Comparison of ENCODE assay signal across 7 mouse cellular contexts in the genomic region with DNA sequence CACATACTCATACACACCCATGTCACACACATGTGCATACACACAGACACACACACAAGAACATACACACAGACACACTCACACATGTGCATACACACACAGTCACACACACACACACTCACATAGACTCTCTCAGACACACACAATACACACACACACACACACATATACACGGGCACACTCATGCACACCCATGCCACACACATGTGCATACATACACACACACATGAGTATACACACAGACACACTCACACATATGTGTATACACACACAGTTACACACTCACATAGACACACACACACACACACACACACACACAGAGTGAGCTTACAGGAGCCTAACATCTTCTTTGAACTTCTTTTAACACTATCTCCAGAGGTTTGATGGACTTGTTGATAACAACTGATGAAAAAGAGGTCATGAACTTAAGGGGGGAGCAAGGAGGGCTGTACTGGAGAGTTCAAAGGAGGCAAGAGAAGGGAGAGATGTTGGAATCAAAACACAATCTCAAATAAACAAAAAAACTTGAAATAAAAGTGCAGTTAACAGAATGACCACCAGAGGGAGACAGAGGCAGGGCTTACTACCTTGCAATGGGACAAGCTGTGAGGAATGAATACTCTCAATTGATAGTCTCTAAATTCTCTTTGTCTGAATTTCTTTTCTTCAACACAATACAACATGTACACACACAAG. TPM values are rescaled to one million over a fixed set of nuclear protein-coding genes. Genes with fewer than 3 reads are reported as not detected.
DNase-seq lines count a peak whose midpoint lies in the region; ATAC-seq and TF ChIP-seq lines count a peak whose summit lies in the region.

No protein-coding gene starts in this region.

- TF ChIP-seq CTCF in lung, adult 2 months (IDR thresholded peaks at IDR 0.05; ENCODE audit: insufficient read depth, low read length), result peak; percentile 41; the same call in 1 of the 2 replicates

- 81% methylated on average over 1 of the region's 1 CpGs for WGBS in lung, adult 2 months
- WGBS in limb, embryonic 12.5 days, result 94% methylated on average over 1 of the region's 1 CpGs
- 95% methylated on average over 1 of the region's 1 CpGs for WGBS in neural tube, embryonic 14.5 days

- no peaks in the 10 kb centered on the region for H3K27me3 ChIP-seq in limb, embryonic 12.5 days
- H3K27me3 ChIP-seq in neural tube, embryonic 14.5 days (ENCODE audit: control insufficient read depth, insufficient read depth, low read length), result no peaks in the 10 kb centered on the region

- no peaks in the 10 kb centered on the region for H3K4me1 ChIP-seq in lung, adult 2 months (ENCODE audit: control insufficient read depth, insufficient read depth, low read length)
- H3K4me1 ChIP-seq in limb, embryonic 12.5 days (replicated peaks), result no peaks in the 10 kb centered on the region
- H3K4me1 ChIP-seq in neural tube, embryonic 14.5 days (ENCODE audit: control insufficient read depth, insufficient read depth, low read length), result no peaks in the 10 kb centered on the region; the same call in 1 of the 2 replicates

- DNase-seq in lung, adult 2 months, result no peak
- no peak for DNase-seq in lung, postnatal 4 days
- DNase-seq in R1 (ENCODE audit: low read depth, low spot score), result peak; percentile 49
- DNase-seq in embryo, embryonic 11 days, result peak; percentile 66
- DNase-seq in yolk sac, embryonic 10.5 days (ENCODE audit: low spot score), result no peak

- no peak overlapping the region for H3K4me2 ChIP-seq in limb, embryonic 12.5 days
- H3K4me2 ChIP-seq in neural tube, embryonic 14.5 days (ENCODE audit: low read depth, low read length), result no peak overlapping the region

- H3K9ac ChIP-seq in limb, embryonic 12.5 days (replicated peaks), result no peak overlapping the region
- no peak overlapping the region for H3K9ac ChIP-seq in neural tube, embryonic 14.5 days (replicated peaks; ENCODE audit: low read depth, low read length)

- no peak overlapping the region for H3K4me3 ChIP-seq in lung, adult 2 months (replicated peaks; ENCODE audit: extremely low read depth, low read depth, low read length)
- no peak overlapping the region for H3K4me3 ChIP-seq in limb, embryonic 12.5 days (replicated peaks)
- no peak overlapping the region for H3K4me3 ChIP-seq in neural tube, embryonic 14.5 days (ENCODE audit: low read depth, low read length)

- ATAC-seq in limb, embryonic 12.5 days (ENCODE audit: insufficient number of reproducible peaks, insufficient read depth, low FRiP score, low TSS enrichment, low read depth), result peak; percentile 33; the same call in 1 of the 2 replicates
- ATAC-seq in neural tube, embryonic 14.5 days (ENCODE audit: low read depth), result peak; percentile 44

- H3K9me3 ChIP-seq in limb, embryonic 12.5 days, result 0 out of 2 replicates have a peak, but pooled peaks cover 10% of the 10 kb centered on the region
- H3K9me3 ChIP-seq in neural tube, embryonic 14.5 days (ENCODE audit: control insufficient read depth, low read length), result no peaks in the 10 kb centered on the region

- no peak for TF ChIP-seq POLR2A in lung, adult 2 months (IDR thresholded peaks at IDR 0.05; ENCODE audit: borderline replicate concordance, extremely low read depth, low read depth, low read length)

- H3K27ac ChIP-seq in limb, embryonic 12.5 days, result no peak overlapping the region
- H3K27ac ChIP-seq in neural tube, embryonic 14.5 days (ENCODE audit: low read depth, low read length), result no peak overlapping the region

- H3K36me3 ChIP-seq in limb, embryonic 12.5 days, result no peaks in the 10 kb centered on the region
- no peaks in the 10 kb centered on the region for H3K36me3 ChIP-seq in neural tube, embryonic 14.5 days (ENCODE audit: control insufficient read depth, insufficient read depth, low read length)

RNA-seq across cellular contexts. Expression of a gene that starts 14.1 kb away (rescaled TPM):
- 0.05 TPM in 1 of 2 replicates, not detected in the other for polyA plus RNA-seq in lung, adult 2 months (2012; rRNA removed)
- 0.45 and 0.54 TPM in 2 replicates for polyA plus RNA-seq in limb, embryonic 12.5 days (2016; fragmentation: Nextera tagmentation; extraction: Ambion mirVana)
- 9.2 and 9.4 TPM in 2 replicates for polyA plus RNA-seq in neural tube, embryonic 14.5 days (2014; fragmentation: Nextera tagmentation; extraction: Ambion mirVana)

RNA-seq across cellular contexts. Expression of a gene that starts 14.8 kb away (rescaled TPM):
- 27.1 and 62.3 TPM in 2 replicates for polyA plus RNA-seq in lung, adult 2 months (2012; rRNA removed)
- polyA plus RNA-seq in limb, embryonic 12.5 days (2016; fragmentation: Nextera tagmentation; extraction: Ambion mirVana), result 53.2 and 54.4 TPM in 2 replicates
- 56.5 and 66.1 TPM in 2 replicates for polyA plus RNA-seq in neural tube, embryonic 14.5 days (2014; fragmentation: Nextera tagmentation; extraction: Ambion mirVana)

RNA-seq across cellular contexts. Expression of a gene that starts 46.4 kb away (rescaled TPM):
- polyA plus RNA-seq in lung, adult 2 months (2012; rRNA removed), result 22.4 and 29.7 TPM in 2 replicates
- polyA plus RNA-seq in limb, embryonic 12.5 days (2016; fragmentation: Nextera tagmentation; extraction: Ambion mirVana), result 39.6 and 46.3 TPM in 2 replicates
- 54.0 and 54.9 TPM in 2 replicates for polyA plus RNA-seq in neural tube, embryonic 14.5 days (2014; fragmentation: Nextera tagmentation; extraction: Ambion mirVana)

RNA-seq across cellular contexts. Expression of a gene that starts 53.2 kb away (rescaled TPM):
- polyA plus RNA-seq in lung, adult 2 months (2012; rRNA removed), result 0.05 and 0.06 TPM in 2 replicates
- 0.06 and 0.15 TPM in 2 replicates for polyA plus RNA-seq in limb, embryonic 12.5 days (2016; fragmentation: Nextera tagmentation; extraction: Ambion mirVana)
- 0.28 and 0.31 TPM in 2 replicates for polyA plus RNA-seq in neural tube, embryonic 14.5 days (2014; fragmentation: Nextera tagmentation; extraction: Ambion mirVana)

Comparison
In these comparisons a context has a peak if more than half of its experiments do, and no peak if none do; other contexts are left out.
1. DNase-seq: peak in R1 (single experiment) and embryo, embryonic 11 days (single experiment); none in lung, adult 2 months (single experiment), lung, postnatal 4 days (0 of 2) and yolk sac, embryonic 10.5 days (single experiment).